Mouse (Mus musculus): Measurements from ENCODE around the gene Asna1. TPM values are rescaled to one million over a fixed set of nuclear protein-coding genes. Genes with fewer than 3 reads are reported as not detected.

The Asna1 gene
- total and polyA plus RNA-seq, 2 experiments from 2014 or later, result 110 to 134 TPM

- Histone ChIP-seq H3K27ac (ENCODE audit: low read depth) (peak overlapping the region; percentile 92), H3K27me3 (ENCODE audit: control insufficient read depth, insufficient read depth, low read length) (no peaks in the 10 kb centered on the region), H3K4me3 (ENCODE audit: low read depth, low read length) (peak overlapping the region; percentile 63), H3K9ac (replicated peaks; ENCODE audit: low read depth, low read length) (peak overlapping the region; percentile 67), H3K4me2 (ENCODE audit: low read depth, low read length) (peak overlapping the region; percentile 92), H3K9me3 (replicated peaks; ENCODE audit: control insufficient read depth, low read length) (no peaks in the 10 kb centered on the region), H3K4me1 (ENCODE audit: control insufficient read depth, insufficient read depth) (peaks cover 31% of the 10 kb centered on the region), H3K36me3 (replicated peaks; ENCODE audit: control insufficient read depth, insufficient read depth, low read length) (peaks cover 20% of the 10 kb centered on the region)
- ATAC-seq (ENCODE audit: insufficient read depth, low read depth), result no peak
- TF ChIP-seq EP300 (IDR thresholded peaks at IDR 0.05; ENCODE audit: low read depth), result no peak
- TF ChIP-seq CTCF (IDR thresholded peaks at IDR 0.05; ENCODE audit: low read depth), result no peak
- 2% methylated on average over 25 of the region's 25 CpGs for WGBS
- DNase-seq (ENCODE audit: low spot score), result no peak
These were observed 48.2 kb downstream of the Asna1 start for GRCm38 (mm10) chr8:84976763-84977434.

- peak overlapping the region; percentile 92 for H3K4me2 ChIP-seq (ENCODE audit: low read depth, low read length)
- ATAC-seq (ENCODE audit: insufficient read depth, low read depth), result peak; percentile 71
- peaks cover 27% of the 10 kb centered on the region for H3K36me3 ChIP-seq (replicated peaks; ENCODE audit: control insufficient read depth, insufficient read depth, low read length)
- 1% methylated on average over 59 of the region's 61 CpGs for WGBS
- peak overlapping the region; percentile 67 for H3K9ac ChIP-seq (replicated peaks; ENCODE audit: low read depth, low read length)
- H3K4me3 ChIP-seq (ENCODE audit: low read depth, low read length), result peak overlapping the region; percentile 63
- TF ChIP-seq CTCF (IDR thresholded peaks at IDR 0.05; ENCODE audit: low read depth), result no peak
- TF ChIP-seq EP300 (IDR thresholded peaks at IDR 0.05; ENCODE audit: low read depth), result no peak
- no peaks in the 10 kb centered on the region for H3K27me3 ChIP-seq (ENCODE audit: control insufficient read depth, insufficient read depth, low read length)
- H3K4me1 ChIP-seq (ENCODE audit: control insufficient read depth, insufficient read depth), result peaks cover 25% of the 10 kb centered on the region
- peak overlapping the region; percentile 92 for H3K27ac ChIP-seq (ENCODE audit: low read depth)
- H3K9me3 ChIP-seq (replicated peaks; ENCODE audit: control insufficient read depth, low read length), result no peaks in the 10 kb centered on the region
- DNase-seq (ENCODE audit: low spot score), result peak; percentile 93
These were observed 48.9 kb downstream of the Asna1 start for GRCm38 (mm10) chr8:84976031-84976762.

GRCm38 (mm10) chr8:84975434-84975833, 49.6 kb downstream of the Asna1 start:
- Histone ChIP-seq H3K36me3 (replicated peaks; ENCODE audit: control insufficient read depth, insufficient read depth, low read length) (peaks cover 30% of the 10 kb centered on the region), H3K27ac (ENCODE audit: low read depth) (0 out of 2 replicates have a peak overlapping the region, but pooled peaks have one; percentile 92), H3K4me3 (ENCODE audit: low read depth, low read length) (no peak overlapping the region; the same call in 1 of the 2 replicates), H3K4me1 (ENCODE audit: control insufficient read depth, insufficient read depth) (peaks cover 24% of the 10 kb centered on the region), H3K9me3 (replicated peaks; ENCODE audit: control insufficient read depth, low read length) (no peaks in the 10 kb centered on the region), H3K27me3 (ENCODE audit: control insufficient read depth, insufficient read depth, low read length) (no peaks in the 10 kb centered on the region), H3K4me2 (ENCODE audit: low read depth, low read length) (peak overlapping the region; percentile 92; the same call in 1 of the 2 replicates), H3K9ac (replicated peaks; ENCODE audit: low read depth, low read length) (no peak overlapping the region)
- DNase-seq (ENCODE audit: low spot score) (peak; percentile 72), ATAC-seq (ENCODE audit: insufficient read depth, low read depth) (no peak)
- WGBS, result 40% methylated on average over 7 of the region's 7 CpGs
- TF ChIP-seq CTCF (IDR thresholded peaks at IDR 0.05; ENCODE audit: low read depth), result peak; percentile 86
- 0 out of 2 replicates have a peak, but pooled peaks have one; percentile 18 for TF ChIP-seq EP300 (IDR thresholded peaks at IDR 0.05; ENCODE audit: low read depth)

- no peaks in the 10 kb centered on the region for H3K9me3 ChIP-seq (replicated peaks; ENCODE audit: control insufficient read depth, low read length)
- peaks cover 30% of the 10 kb centered on the region for H3K36me3 ChIP-seq (replicated peaks; ENCODE audit: control insufficient read depth, insufficient read depth, low read length)
- TF ChIP-seq EP300 (IDR thresholded peaks at IDR 0.05; ENCODE audit: low read depth) (no peak), CTCF (IDR thresholded peaks at IDR 0.05; ENCODE audit: low read depth) (no peak)
- ATAC-seq (ENCODE audit: insufficient read depth, low read depth), result no peak
- no peak overlapping the region for H3K4me2 ChIP-seq (ENCODE audit: low read depth, low read length)
- peaks cover 22% of the 10 kb centered on the region for H3K4me1 ChIP-seq (ENCODE audit: control insufficient read depth, insufficient read depth)
- H3K27me3 ChIP-seq (ENCODE audit: control insufficient read depth, insufficient read depth, low read length), result no peaks in the 10 kb centered on the region
- H3K9ac ChIP-seq (replicated peaks; ENCODE audit: low read depth, low read length), result no peak overlapping the region
- no peak for DNase-seq (ENCODE audit: low spot score)
- H3K4me3 ChIP-seq (ENCODE audit: low read depth, low read length), result no peak overlapping the region
- no peak overlapping the region for H3K27ac ChIP-seq (ENCODE audit: low read depth)
- WGBS, result 77% methylated on average over 8 of the region's 8 CpGs
These were observed 50.4 kb downstream of the Asna1 start for GRCm38 (mm10) chr8:84974543-84975142.

- H3K9ac ChIP-seq (replicated peaks; ENCODE audit: low read depth, low read length), result no peak overlapping the region
- peak; percentile 76 for DNase-seq (ENCODE audit: low spot score)
- H3K27ac ChIP-seq (ENCODE audit: low read depth), result peak overlapping the region; percentile 43; the same call in 1 of the 2 replicates
- peaks cover 30% of the 10 kb centered on the region for H3K36me3 ChIP-seq (replicated peaks; ENCODE audit: control insufficient read depth, insufficient read depth, low read length)
- peaks cover 16% of the 10 kb centered on the region for H3K4me1 ChIP-seq (ENCODE audit: control insufficient read depth, insufficient read depth)
- no peaks in the 10 kb centered on the region for H3K9me3 ChIP-seq (replicated peaks; ENCODE audit: control insufficient read depth, low read length)
- H3K4me2 ChIP-seq (ENCODE audit: low read depth, low read length), result no peak overlapping the region
- no peak for TF ChIP-seq EP300 (IDR thresholded peaks at IDR 0.05; ENCODE audit: low read depth)
- peak; percentile 95 for TF ChIP-seq CTCF (IDR thresholded peaks at IDR 0.05; ENCODE audit: low read depth)
- H3K4me3 ChIP-seq (ENCODE audit: low read depth, low read length), result no peak overlapping the region
- WGBS, result 45% methylated on average over 4 of the region's 4 CpGs
- ATAC-seq (ENCODE audit: insufficient read depth, low read depth), result peak; percentile 13; the same call in 1 of the 2 replicates
- no peaks in the 10 kb centered on the region for H3K27me3 ChIP-seq (ENCODE audit: control insufficient read depth, insufficient read depth, low read length)
These were observed 51.1 kb downstream of the Asna1 start for GRCm38 (mm10) chr8:84973803-84974542.
